Mouse (Mus musculus) kidney, adult 11 months (tissue): ENCODE data around the gene Il18.
"Not testable (repeated sequence)": the region's sequence is repeated elsewhere in the genome, so short reads cannot be mapped to it uniquely, and the experiment has no call there.

ENCODE experiments used
- DNase-seq: peaks from one replicate; pipeline ENCODE4 v3.0.0; 2022

The Il18 gene

DNA sequence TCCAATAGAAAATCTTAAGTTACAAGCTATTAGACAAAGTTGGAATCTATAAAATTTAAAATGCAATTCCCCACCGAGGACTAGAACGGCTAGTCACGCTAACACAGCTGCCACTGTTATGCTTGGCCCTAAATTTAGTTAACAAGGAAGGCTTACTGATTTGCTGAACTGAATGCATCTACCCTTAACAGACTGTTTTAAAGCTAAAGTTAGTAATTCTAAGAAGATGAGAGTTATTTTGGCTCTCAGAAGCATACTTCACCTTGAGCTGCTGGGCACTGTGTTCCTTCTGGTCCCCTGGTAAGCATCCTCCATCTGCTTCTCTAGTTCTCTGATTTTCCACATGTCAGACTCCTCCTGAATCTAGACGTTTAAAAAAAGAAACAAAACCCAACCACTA, 57.5 kb downstream of the Il18 start:
- no peak for DNase-seq

DNA sequence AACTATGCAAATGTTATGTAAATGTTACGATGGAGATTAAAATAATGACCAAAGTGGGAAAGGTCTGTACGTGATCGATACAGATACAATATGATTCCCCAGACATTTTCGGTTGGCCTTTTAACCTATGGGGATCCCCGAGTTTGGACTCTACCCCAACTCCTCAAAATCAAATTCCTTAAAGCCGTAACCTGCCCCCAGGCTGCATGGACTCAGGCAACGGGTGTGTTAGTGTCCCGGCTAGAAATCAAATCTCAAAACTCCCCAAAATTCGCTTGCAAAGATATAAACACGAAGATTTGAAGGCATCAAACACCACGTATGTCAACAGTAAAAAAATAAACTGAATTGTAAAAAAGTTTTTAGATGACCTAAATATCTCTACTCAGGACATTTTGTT, 61.5 kb downstream of the Il18 start:
- no peak for DNase-seq

GRCm38 (mm10) chr9:50616766-50617603, 62.4 kb downstream of the Il18 start, which contains the start of the genes Pih1d2 and Nkapd1:
Pih1d2 (plus strand) TSS chr9:50617321.
Nkapd1 (minus strand) TSS chr9:50617464.
- DNase-seq, result peak; percentile 88

DNA sequence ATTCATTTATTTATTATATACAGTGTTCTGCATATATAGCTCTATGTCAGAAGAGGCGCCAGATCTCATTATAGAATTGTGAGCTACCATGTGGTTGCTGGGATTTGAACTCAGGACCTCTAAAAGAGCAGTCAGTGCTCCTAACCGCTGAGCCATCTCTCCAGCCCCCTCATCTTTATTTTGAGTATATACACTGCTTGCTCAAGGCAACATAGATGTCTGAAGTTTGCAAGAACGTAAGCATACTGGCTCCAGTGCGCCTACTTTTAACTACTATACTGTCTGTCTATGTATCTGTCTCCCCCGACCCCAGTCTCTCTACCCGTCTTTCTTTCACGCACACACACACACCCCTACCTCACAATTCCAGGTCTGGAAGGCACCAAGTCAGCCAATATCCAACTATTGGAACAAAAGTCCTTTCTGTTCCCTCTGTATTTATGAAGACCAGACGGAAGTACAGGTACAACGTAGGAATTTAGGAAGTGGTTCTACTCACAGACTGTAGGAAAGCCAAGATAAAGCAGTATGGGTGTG, 63.2 kb downstream of the Il18 start:
- DNase-seq, result no peak

DNA sequence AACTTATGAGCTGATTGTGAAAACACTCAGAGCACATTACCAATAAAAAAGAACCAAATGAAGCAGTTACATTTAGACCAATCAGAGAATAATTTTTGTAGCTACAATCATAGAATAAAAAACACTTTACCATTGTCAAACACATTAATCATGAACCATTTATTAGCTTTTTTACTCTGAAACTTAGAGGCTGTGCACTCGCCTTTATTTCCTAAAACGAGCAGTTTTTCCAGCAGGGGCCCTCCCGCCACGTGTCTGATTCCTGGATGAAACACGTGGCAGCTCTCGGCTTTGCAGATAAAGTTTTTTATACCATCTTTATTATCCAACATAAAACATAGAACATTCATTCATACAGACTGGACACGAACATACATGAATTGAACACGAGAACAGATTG, 76.3 kb downstream of the Il18 start:
- DNase-seq, result not testable (repeated sequence)
